Mouse (Mus musculus): ENCODE measurements around the gene Llcfc1. TPM values are rescaled to one million over a fixed set of nuclear protein-coding genes. Genes with fewer than 3 reads are reported as not detected.

The Llcfc1 gene
- polyA plus RNA-seq, 1 experiment from 2014 or later, result not detected

- WGBS, result 71% methylated on average over 1 of the region's 1 CpGs
- ATAC-seq (ENCODE audit: low FRiP score), result no peak
- Histone ChIP-seq H3K36me3 (no peaks in the 10 kb centered on the region), H3K4me3 (no peak overlapping the region), H3K27ac (no peak overlapping the region), H3K9me3 (replicated peaks) (no peaks in the 10 kb centered on the region), H3K9ac (no peak overlapping the region), H3K4me2 (replicated peaks) (no peak overlapping the region), H3K4me1 (no peaks in the 10 kb centered on the region), H3K27me3 (no peaks in the 10 kb centered on the region)
Observed at GRCm38 (mm10) chr6:41658487-41658886, 25.7 kb upstream of the Llcfc1 start.

DNA sequence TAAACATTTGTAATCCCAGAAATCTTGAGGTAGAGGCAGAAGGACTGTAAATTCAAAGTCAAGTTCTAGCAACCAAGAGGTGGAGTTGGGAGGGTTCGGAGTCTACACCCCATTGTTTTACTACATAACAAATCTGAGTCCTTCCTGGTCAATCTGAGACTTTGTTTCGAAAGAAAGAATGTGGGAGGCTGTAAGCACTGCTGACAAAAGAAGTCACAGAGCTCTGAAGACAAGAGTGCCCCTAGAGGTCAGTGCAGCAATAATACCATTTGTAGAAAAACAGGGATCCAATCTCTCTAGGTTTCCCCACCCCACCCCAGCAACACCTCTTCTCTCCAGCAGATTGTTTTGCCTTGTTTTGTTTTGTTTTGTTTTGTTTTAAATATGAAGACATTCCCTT is 21.9 kb upstream of the Llcfc1 start:
- no peak overlapping the region for H3K4me3 ChIP-seq
- H3K27me3 ChIP-seq, result no peaks in the 10 kb centered on the region
- no peak overlapping the region for H3K9ac ChIP-seq
- no peak overlapping the region for H3K27ac ChIP-seq
- no peaks in the 10 kb centered on the region for H3K4me1 ChIP-seq
- WGBS, result 27% methylated on average over 2 of the region's 2 CpGs
- H3K36me3 ChIP-seq, result no peaks in the 10 kb centered on the region
- no peak overlapping the region for H3K4me2 ChIP-seq (replicated peaks)
- no peak for ATAC-seq (ENCODE audit: low FRiP score)
- no peaks in the 10 kb centered on the region for H3K9me3 ChIP-seq (replicated peaks)

GRCm38 (mm10) chr6:41676530-41676929 is 7.7 kb upstream of the Llcfc1 start:
- Histone ChIP-seq H3K27ac (no peak overlapping the region), H3K9me3 (replicated peaks) (no peaks in the 10 kb centered on the region), H3K4me2 (replicated peaks) (no peak overlapping the region), H3K9ac (no peak overlapping the region), H3K4me1 (no peaks in the 10 kb centered on the region), H3K27me3 (no peaks in the 10 kb centered on the region), H3K4me3 (no peak overlapping the region), H3K36me3 (no peaks in the 10 kb centered on the region)
- 89% methylated on average over 2 of the region's 2 CpGs for WGBS
- ATAC-seq (ENCODE audit: low FRiP score), result no peak

GRCm38 (mm10) chr6:41680669-41681068 is 3.6 kb upstream of the Llcfc1 start, which contains the start of gene Trpv5:
Gene Trpv5 (minus strand): TSS chr6:41680769.
- H3K36me3 ChIP-seq, result no peaks in the 10 kb centered on the region
- no peaks in the 10 kb centered on the region for H3K4me1 ChIP-seq
- WGBS, result 93% methylated on average over 1 of the region's 1 CpGs
- no peak within 1 kb of the TSS for H3K9ac ChIP-seq
- H3K4me3 ChIP-seq, result no peak within 1 kb of the TSS
- ATAC-seq (ENCODE audit: low FRiP score), result no peak
- no peak within 1 kb of the TSS for H3K4me2 ChIP-seq (replicated peaks)
- no peak within 1 kb of the TSS for H3K27ac ChIP-seq
- H3K9me3 ChIP-seq (replicated peaks), result no peaks in the 10 kb centered on the region
- no peaks in the 10 kb centered on the region for H3K27me3 ChIP-seq

DNA sequence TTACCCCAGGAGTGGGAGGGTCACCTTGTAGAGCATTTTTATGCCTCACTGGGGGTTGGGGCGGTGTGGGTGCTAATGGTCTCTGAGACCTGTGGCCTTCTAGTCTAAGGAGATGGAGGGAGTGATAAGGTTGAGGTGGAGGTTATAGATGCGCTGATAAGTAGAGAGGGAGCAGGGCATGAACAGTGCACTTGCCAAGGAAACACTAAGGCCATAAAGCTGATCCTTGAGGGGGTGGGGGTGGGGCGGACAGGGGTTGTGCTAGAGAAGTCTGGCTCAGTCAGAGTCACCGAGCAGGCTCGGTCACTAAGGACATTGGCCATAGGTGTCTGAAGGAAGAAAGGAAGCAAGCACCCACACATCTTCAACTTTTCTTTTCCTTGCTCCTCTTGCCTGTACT is 2.6 kb upstream of the Llcfc1 start:
- Histone ChIP-seq H3K27me3 (no peaks in the 10 kb centered on the region), H3K4me3 (no peak overlapping the region), H3K36me3 (no peaks in the 10 kb centered on the region), H3K4me1 (no peaks in the 10 kb centered on the region), H3K4me2 (replicated peaks) (no peak overlapping the region), H3K9me3 (replicated peaks) (no peaks in the 10 kb centered on the region), H3K27ac (no peak overlapping the region), H3K9ac (no peak overlapping the region)
- WGBS, result 84% methylated on average over 5 of the region's 5 CpGs
- ATAC-seq (ENCODE audit: low FRiP score), result no peak

DNA sequence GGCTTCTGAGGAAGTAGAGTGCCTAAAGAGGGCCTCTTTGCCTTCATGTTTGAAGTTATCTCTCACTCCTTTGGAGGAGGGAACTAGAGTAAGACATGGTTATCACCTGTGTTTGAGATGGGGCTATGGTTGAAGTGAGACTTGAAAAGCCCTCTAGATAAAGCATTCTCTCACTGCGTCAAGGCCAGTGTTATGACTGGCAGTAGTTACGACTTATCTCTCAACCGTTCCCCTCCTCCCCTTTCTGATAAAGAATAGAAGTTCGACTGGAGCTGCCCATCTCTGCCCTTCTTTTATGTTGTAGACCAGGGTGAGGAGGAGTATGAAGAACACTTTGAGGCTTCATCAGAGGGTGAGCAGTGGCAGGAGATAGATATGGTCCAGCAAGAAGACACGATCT is 680 bp downstream of the Llcfc1 start:
- no peak overlapping the region for H3K27ac ChIP-seq
- no peak overlapping the region for H3K4me2 ChIP-seq (replicated peaks)
- H3K36me3 ChIP-seq, result no peaks in the 10 kb centered on the region
- H3K9me3 ChIP-seq (replicated peaks), result no peaks in the 10 kb centered on the region
- no peak for ATAC-seq (ENCODE audit: low FRiP score)
- 90% methylated on average over 5 of the region's 5 CpGs for WGBS
- H3K4me1 ChIP-seq, result no peaks in the 10 kb centered on the region
- no peak overlapping the region for H3K4me3 ChIP-seq
- H3K9ac ChIP-seq, result no peak overlapping the region
- no peaks in the 10 kb centered on the region for H3K27me3 ChIP-seq

- H3K9ac ChIP-seq, result no peak overlapping the region
- ATAC-seq (ENCODE audit: low FRiP score), result no peak
- H3K9me3 ChIP-seq (replicated peaks), result no peaks in the 10 kb centered on the region
- H3K4me3 ChIP-seq, result no peak overlapping the region
- H3K27ac ChIP-seq, result no peak overlapping the region
- 89% methylated on average over 3 of the region's 3 CpGs for WGBS
- no peaks in the 10 kb centered on the region for H3K27me3 ChIP-seq
- H3K4me2 ChIP-seq (replicated peaks), result no peak overlapping the region
- H3K4me1 ChIP-seq, result no peaks in the 10 kb centered on the region
- no peaks in the 10 kb centered on the region for H3K36me3 ChIP-seq
Observed at GRCm38 (mm10) chr6:41685596-41685995, 1.4 kb downstream of the Llcfc1 start.

- Histone ChIP-seq H3K27me3 (no peaks in the 10 kb centered on the region), H3K36me3 (no peaks in the 10 kb centered on the region), H3K9me3 (replicated peaks) (no peaks in the 10 kb centered on the region), H3K4me3 (no peak overlapping the region), H3K4me1 (no peaks in the 10 kb centered on the region), H3K4me2 (replicated peaks) (no peak overlapping the region), H3K9ac (no peak overlapping the region), H3K27ac (no peak overlapping the region)
- no peak for ATAC-seq (ENCODE audit: low FRiP score)
Observed at GRCm38 (mm10) chr6:41692200-41692599, 8.0 kb downstream of the Llcfc1 start.

DNA sequence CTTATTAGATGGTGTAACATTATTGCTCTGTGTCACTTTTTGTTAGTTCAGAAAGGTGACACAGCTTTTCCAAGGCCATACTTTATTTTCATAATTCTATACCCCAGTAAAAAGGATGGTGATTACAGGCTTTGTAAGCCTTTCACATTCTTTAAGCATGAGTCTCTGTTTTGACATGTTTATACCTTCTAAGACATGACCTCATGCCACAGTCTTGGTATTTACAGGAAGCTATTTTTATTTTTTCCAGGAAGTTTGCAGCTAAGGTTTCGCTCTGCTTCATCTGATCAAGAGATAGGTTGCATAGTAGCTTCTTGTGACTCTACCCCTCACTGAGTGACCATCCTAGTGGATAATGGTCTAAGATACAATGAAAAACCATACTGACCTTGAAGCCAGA is 10.2 kb downstream of the Llcfc1 start:
- Histone ChIP-seq H3K9me3 (replicated peaks) (no peaks in the 10 kb centered on the region), H3K4me2 (replicated peaks) (no peak overlapping the region), H3K4me1 (no peaks in the 10 kb centered on the region), H3K27me3 (no peaks in the 10 kb centered on the region), H3K9ac (no peak overlapping the region), H3K36me3 (no peaks in the 10 kb centered on the region), H3K27ac (no peak overlapping the region), H3K4me3 (no peak overlapping the region)
- WGBS, result 82% methylated on average over 1 of the region's 1 CpGs
- no peak for ATAC-seq (ENCODE audit: low FRiP score)

DNA sequence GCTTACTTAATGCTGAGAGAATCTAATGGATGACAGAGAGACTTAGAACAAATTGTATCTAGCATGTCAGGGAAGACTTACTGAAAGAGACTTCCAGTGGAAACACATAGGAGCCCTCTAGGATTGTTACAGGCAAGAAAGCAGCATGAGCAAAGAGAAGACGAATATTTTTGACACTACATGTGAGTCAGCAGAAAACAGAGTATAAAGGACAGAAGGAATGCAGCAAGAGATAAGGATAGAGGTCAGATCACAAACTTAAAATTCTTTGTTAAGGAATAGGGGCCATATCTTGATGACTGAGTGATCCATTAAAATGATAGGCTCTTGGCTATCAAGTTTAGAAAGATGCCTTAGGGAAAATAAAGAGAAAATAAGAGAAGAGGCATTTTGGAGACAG is 17.0 kb downstream of the Llcfc1 start:
- no peak for ATAC-seq (ENCODE audit: low FRiP score)
- no peak overlapping the region for H3K9ac ChIP-seq
- H3K36me3 ChIP-seq, result no peaks in the 10 kb centered on the region
- no peak overlapping the region for H3K4me3 ChIP-seq
- H3K4me1 ChIP-seq, result no peaks in the 10 kb centered on the region
- H3K9me3 ChIP-seq (replicated peaks), result no peaks in the 10 kb centered on the region
- no peak overlapping the region for H3K4me2 ChIP-seq (replicated peaks)
- no peak overlapping the region for H3K27ac ChIP-seq
- no peaks in the 10 kb centered on the region for H3K27me3 ChIP-seq
- 73% methylated on average over 1 of the region's 1 CpGs for WGBS

- Histone ChIP-seq H3K27me3 (no peaks in the 10 kb centered on the region), H3K36me3 (no peaks in the 10 kb centered on the region), H3K9me3 (replicated peaks) (no peaks in the 10 kb centered on the region), H3K4me2 (replicated peaks) (no peak overlapping the region), H3K27ac (no peak overlapping the region), H3K4me3 (no peak overlapping the region), H3K4me1 (no peaks in the 10 kb centered on the region), H3K9ac (no peak overlapping the region)
- no peak for ATAC-seq (ENCODE audit: low FRiP score)
- WGBS, result 76% methylated on average over 2 of the region's 2 CpGs
Observed at GRCm38 (mm10) chr6:41702928-41703327, 18.7 kb downstream of the Llcfc1 start.

DNA sequence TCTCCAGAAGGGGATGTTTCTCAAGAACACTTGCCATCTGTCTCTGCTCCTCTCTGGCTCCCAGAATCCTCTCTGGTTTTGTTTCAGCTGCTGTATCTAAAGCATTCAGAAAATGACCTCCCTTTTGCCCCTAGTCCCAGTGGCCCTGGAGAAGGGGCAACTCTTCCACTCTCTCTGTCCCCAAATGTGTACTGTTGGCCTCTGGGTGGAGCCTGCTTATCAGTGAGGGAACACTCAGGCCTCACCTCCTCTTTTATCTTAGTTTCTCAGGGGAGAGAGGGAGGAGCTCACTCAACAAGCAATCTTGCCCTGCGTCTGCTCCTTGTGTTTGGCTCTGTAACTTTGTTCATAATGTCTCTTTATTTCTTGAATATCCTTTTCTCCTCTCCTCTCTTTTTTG is 19.9 kb downstream of the Llcfc1 start, which contains the start of gene Kel:
TSS of gene Kel (minus strand) at position 217 of the 400 bp plus-strand sequence.
- no peaks in the 10 kb centered on the region for H3K9me3 ChIP-seq (replicated peaks)
- H3K27me3 ChIP-seq, result no peaks in the 10 kb centered on the region
- WGBS, result 58% methylated on average over 1 of the region's 1 CpGs
- no peaks in the 10 kb centered on the region for H3K36me3 ChIP-seq
- no peak within 1 kb of the TSS for H3K4me2 ChIP-seq (replicated peaks)
- no peak for ATAC-seq (ENCODE audit: low FRiP score)
- no peak within 1 kb of the TSS for H3K9ac ChIP-seq
- H3K4me3 ChIP-seq, result no peak within 1 kb of the TSS
- H3K4me1 ChIP-seq, result no peaks in the 10 kb centered on the region
- H3K27ac ChIP-seq, result no peak within 1 kb of the TSS

GRCm38 (mm10) chr6:41706275-41706674 is 22.0 kb downstream of the Llcfc1 start:
- Histone ChIP-seq H3K36me3 (no peaks in the 10 kb centered on the region), H3K4me2 (replicated peaks) (no peak overlapping the region), H3K27me3 (no peaks in the 10 kb centered on the region), H3K4me3 (no peak overlapping the region), H3K9ac (no peak overlapping the region), H3K9me3 (replicated peaks) (no peaks in the 10 kb centered on the region), H3K4me1 (no peaks in the 10 kb centered on the region), H3K27ac (no peak overlapping the region)
- no peak for ATAC-seq (ENCODE audit: low FRiP score)
- 89% methylated on average over 7 of the region's 7 CpGs for WGBS

GRCm38 (mm10) chr6:41710281-41710680 is 26.1 kb downstream of the Llcfc1 start:
- no peak overlapping the region for H3K27ac ChIP-seq
- H3K9ac ChIP-seq, result no peak overlapping the region
- no peaks in the 10 kb centered on the region for H3K9me3 ChIP-seq (replicated peaks)
- no peak overlapping the region for H3K4me2 ChIP-seq (replicated peaks)
- no peaks in the 10 kb centered on the region for H3K36me3 ChIP-seq
- no peak for ATAC-seq (ENCODE audit: low FRiP score)
- H3K4me3 ChIP-seq, result no peak overlapping the region
- no peaks in the 10 kb centered on the region for H3K27me3 ChIP-seq
- H3K4me1 ChIP-seq, result no peaks in the 10 kb centered on the region
- WGBS, result 79% methylated on average over 1 of the region's 1 CpGs
